Mouse (Mus musculus): Measurements from ENCODE around the gene Wdr5b. TPM values are rescaled to one million over a fixed set of nuclear protein-coding genes. Genes with fewer than 3 reads are reported as not detected.

The Wdr5b gene
- total RNA-seq, 1 experiment = 3.3 TPM

- Histone ChIP-seq H3K9ac (ENCODE audit: insufficient read depth, low read depth, low read length, poor library complexity, severe bottlenecking) (no peak overlapping the region), H3K4me3 (ENCODE audit: insufficient read depth in 1 of 2, low read depth in 1 of 2, low read length in 2 of 2, poor library complexity in 1 of 2, severe bottlenecking in 1 of 2) (no peak overlapping the region), H3K27ac (ENCODE audit: insufficient read depth, low read depth, low read length, poor library complexity, severe bottlenecking) (peak overlapping the region; percentile 50; the same call in 1 of the 2 replicates), H3K9me3 (ENCODE audit: control insufficient read depth, insufficient read depth, low read depth, low read length) (no peaks in the 10 kb centered on the region), H3K4me1 (ENCODE audit: control insufficient read depth in 2 of 2, insufficient read depth in 2 of 2, low read length in 2 of 2, poor library complexity in 1 of 2) (peaks cover 4 to 19% of the 10 kb centered on the region in 2 experiments), H3K36me3 (ENCODE audit: control insufficient read depth, insufficient read depth, low read length, poor library complexity, severe bottlenecking) (peaks cover 24% of the 10 kb centered on the region)
- in situ Hi-C loops (cut with MboI; ENCODE audit: low sequenced_read_pairs in 2 of 2, unreplicated experiment in 2 of 2) = no loop called here
- no peak for DNase-seq (ENCODE audit: low read depth, low spot score)
- no peak for TF ChIP-seq ZC3H11A (IDR thresholded peaks at IDR 0.05; ENCODE audit: borderline replicate concordance, low read depth, low read length)
- no peak for TF ChIP-seq HCFC1 (IDR thresholded peaks at IDR 0.05; ENCODE audit: borderline replicate concordance, insufficient read depth, low read length)
- TF ChIP-seq ZNF384 (IDR thresholded peaks at IDR 0.05; ENCODE audit: low read depth, low read length) = no peak
- no peak for TF ChIP-seq MAFK (IDR thresholded peaks at IDR 0.05; ENCODE audit: insufficient read depth, low read depth, low read length)
- no peak for TF ChIP-seq CHD2 (IDR thresholded peaks at IDR 0.05; ENCODE audit: low read depth, low read length)
These were observed 50.0 kb downstream of the Wdr5b start for GRCm38 (mm10) chr16:36090785-36091509.

Other genes starting within 250 kb of the Wdr5b start
- gene Parp14, start 169.6 kb upstream of the Wdr5b start, total RNA-seq (2012; rRNA removed) = 2.5 and 4.6 TPM in 2 replicates
- 4.8 and 7.3 TPM in 2 replicates for gene Parp9, start 102.7 kb upstream of the Wdr5b start, total RNA-seq (2012; rRNA removed)
- gene Dtx3l, start 102.0 kb upstream of the Wdr5b start, total RNA-seq (2012; rRNA removed) = 3.2 and 3.8 TPM in 2 replicates
- gene Kpna1, start 62.4 kb upstream of the Wdr5b start, total RNA-seq (2012; rRNA removed) = 34.4 and 43.0 TPM in 2 replicates
- gene Fam162a, start 30.4 kb downstream of the Wdr5b start, total RNA-seq (2012; rRNA removed) = 153 and 243 TPM in 2 replicates
- 160 and 185 TPM in 2 replicates for gene Ccdc58, start 30.5 kb downstream of the Wdr5b start, total RNA-seq (2012; rRNA removed)
- not detected in 2 replicates for gene Csta1, start 90.1 kb downstream of the Wdr5b start, total RNA-seq (2012; rRNA removed)
- not detected in 2 replicates for gene Stfa2l1, start 115.6 kb downstream of the Wdr5b start, total RNA-seq (2012; rRNA removed)
- gene Gm5483, start 143.0 kb downstream of the Wdr5b start, total RNA-seq (2012; rRNA removed) = not detected in 2 replicates
- gene Gm5416, start 169.2 kb downstream of the Wdr5b start, total RNA-seq (2012; rRNA removed) = not detected in 2 replicates
- not detected in 2 replicates for gene 2010005H15Rik, start 180.3 kb downstream of the Wdr5b start, total RNA-seq (2012; rRNA removed)
- gene Stfa1, start 235.8 kb downstream of the Wdr5b start, total RNA-seq (2012; rRNA removed) = not detected in 2 replicates

Measured in ES-E14 (cell line).